Mouse (Mus musculus): Measurements from ENCODE around the gene 2210016L21Rik.

DNA sequence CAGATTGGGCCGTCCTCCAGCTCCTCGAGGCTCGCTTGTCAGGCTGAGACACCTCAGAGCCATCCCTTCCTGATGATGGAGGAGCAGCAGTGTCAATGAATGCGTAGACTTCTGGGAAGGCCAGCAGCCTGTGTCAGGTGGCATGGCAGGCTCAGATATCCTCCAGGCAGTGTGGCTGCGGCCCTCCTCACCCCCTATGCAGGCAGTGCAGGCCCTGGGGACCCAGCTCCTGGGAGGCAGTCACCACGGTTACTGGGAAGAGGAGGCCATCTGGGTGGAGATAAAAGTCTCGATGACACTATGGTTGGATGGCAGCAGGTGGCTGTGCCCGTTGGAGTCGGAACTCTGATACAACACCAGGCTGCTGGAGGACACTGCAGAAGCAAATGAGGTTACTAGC lies 7.9 kb downstream of the 2210016L21Rik start:
- TF ChIP-seq EP300 (IDR thresholded peaks at IDR 0.05) = no peak
- no peak for TF ChIP-seq CTCF (IDR thresholded peaks at IDR 0.05)
